Mouse (Mus musculus) left cerebral cortex, postnatal 14 days (tissue): ENCODE data around the gene Gm38392. TPM values are rescaled to one million over a fixed set of nuclear protein-coding genes. Genes with fewer than 3 reads are reported as not detected.
"Not testable (repeated sequence)": the region's sequence is repeated elsewhere in the genome, so short reads cannot be mapped to it uniquely, and the experiment has no call there.

Source experiments
- DNase-seq, 2 experiments: peaks; one replicate each; pipeline ENCODE4 v3.0.0; 2021 to 2022; ENCODE audit warnings: low spot score in 2 of 2, mixed read lengths in 1 of 2
- intact Hi-C: fragments of 180-260 bp; cut with DNase I; formaldehyde crosslinking; loops from one replicate; pipeline ENCODE4 v1.15.1; 2025
- total RNA-seq, 2 experiments: library from RNA; stranded (reverse); gene quantifications; 2 replicates each; pipeline ENCODE4 v1.2.3; 2021

Gm38392 gene
- total RNA-seq, 2 experiments from 2014 or later: 0.49 TPM; not detected in 1

DNA sequence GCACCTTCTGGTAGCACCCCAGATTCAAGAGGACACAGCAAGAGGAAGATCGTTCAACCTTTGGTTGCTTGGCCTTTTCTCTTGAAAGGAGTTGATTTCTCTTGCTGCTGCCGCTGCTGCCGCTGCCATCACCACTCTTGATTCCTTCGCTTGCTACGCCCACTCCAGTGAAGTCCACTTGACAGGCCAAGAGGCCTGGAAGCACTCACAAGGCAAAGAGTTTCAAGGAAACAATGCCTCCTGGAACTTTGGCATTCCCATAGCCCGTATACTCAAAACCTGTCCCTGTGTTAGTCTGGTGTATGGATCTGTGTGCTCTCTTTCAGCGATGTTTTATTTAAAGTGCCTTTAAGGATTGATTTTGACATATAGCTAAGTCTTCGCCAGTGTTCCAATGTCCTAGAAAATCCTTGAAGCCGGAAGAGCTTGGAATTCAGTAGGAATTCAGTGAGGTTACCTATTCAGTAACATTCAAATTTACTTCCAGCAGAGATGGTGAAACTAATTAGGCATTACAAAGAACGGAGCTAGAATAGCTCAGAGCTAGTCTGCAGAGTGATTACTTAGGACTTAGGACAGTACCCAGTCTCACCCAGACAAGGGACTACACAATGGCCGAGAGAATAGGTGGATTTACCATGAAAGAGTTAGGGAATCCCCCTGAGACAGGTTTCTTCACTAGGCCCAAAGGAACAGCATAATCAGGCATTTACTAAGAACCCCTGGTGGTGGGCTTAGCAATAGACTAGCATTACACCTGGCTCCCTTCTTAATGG, 5.7 kb downstream of the Gm38392 start:
- DNase-seq: not testable (repeated sequence)
- intact Hi-C loops: loop anchor here (5.0 kb wide), 1 partner anchor 34 kb away; no protein-coding TSS in a partner anchor

DNA sequence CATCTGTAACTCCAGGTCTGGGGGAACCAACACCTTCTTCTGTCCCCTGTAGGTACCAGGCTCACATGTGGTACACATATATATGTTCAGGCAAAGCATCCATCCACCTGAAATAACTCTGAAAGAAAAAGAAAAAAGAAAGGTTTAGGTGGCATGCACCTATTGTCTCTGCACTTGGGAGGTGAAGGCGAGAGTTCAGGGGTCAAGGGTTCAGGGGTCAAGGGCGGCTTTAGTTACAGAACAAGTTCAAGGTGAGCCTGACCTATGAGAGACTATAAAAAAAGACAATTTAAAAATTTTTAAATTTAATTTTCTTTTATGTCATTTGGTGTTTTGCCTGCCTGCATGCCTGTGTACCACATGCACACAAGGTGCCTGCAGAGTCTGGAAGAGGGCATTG, 7.0 kb downstream of the Gm38392 start:
- intact Hi-C loops: loop anchor here (5.0 kb wide), 1 partner anchor 33 kb away; no protein-coding TSS in a partner anchor

DNA sequence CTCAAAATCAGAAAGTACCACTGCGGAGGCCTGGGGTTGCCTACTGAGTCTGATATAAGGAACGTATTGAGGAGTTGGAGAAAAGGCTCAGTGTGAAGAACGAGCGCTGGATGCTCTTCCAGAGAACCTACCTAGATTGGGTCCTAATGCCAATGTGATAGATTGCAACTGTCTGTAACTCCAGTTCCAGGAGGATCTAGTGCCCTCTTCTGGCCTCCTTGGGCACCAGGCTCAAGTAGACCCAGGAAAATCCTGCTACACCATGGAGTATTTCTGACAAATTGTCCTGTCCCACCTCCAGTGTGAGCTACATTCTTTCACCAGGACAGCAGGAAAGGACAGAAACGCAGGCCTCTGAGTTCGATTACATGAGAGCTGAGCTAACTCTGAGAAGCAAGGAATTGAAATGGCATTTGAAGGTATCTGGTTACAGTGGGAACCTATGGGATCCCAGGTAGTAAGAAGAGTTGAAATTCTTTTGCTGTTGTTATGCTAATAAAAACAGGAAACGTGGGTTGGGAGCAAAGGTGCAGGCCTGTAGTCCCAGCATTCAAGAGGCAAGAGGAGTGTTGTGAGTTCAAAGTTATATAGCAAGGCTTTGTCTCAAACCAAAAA, 10.4 kb downstream of the Gm38392 start:
- intact Hi-C loops: no loop called here
- peak; percentile 17 to 32 for DNase-seq

More for the DNA sequence above, 7.0 kb downstream of the Gm38392 start:
- DNase-seq: no peak

DNA sequence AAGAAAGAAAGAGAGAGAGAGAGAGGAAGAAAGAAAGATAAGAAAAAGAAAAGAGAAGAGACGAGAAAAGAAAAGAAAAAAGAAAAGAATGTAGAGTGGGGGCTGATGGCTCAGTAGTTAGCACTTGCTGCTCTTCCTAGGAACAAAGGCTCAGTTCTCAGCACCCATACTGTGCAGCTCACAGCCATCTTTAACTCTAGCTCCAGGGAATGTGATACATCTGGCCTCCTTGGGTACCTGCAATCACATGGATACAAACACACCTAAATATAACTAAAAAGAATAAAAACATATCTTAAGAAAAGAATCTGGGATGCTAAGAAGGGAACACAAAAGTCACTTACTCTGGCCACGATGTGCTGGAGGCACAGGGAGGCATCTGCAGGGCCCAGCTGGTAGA, 10.9 kb downstream of the Gm38392 start:
- no peak for DNase-seq
- intact Hi-C loops: no loop called here

DNA sequence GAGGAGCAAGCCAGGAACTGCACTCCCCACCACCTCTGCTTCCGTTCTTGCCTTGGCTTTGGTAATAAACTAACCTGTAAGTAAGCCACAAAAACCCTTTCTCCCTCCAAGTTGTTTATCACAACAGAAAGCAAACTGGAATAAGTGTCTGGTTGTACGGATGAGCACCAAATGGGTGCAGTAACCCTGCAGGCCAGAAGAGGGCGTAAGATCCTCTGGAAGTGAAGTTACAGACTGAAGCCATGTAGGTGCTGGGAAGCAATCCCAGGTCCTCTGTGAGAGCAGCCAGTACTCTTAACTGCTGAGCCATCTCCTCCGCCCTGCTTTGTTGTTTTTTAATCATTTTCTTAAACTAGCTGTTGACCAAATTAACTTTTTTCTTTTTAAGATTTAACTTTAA, 13.0 kb downstream of the Gm38392 start:
- intact Hi-C loops: no loop called here

DNA sequence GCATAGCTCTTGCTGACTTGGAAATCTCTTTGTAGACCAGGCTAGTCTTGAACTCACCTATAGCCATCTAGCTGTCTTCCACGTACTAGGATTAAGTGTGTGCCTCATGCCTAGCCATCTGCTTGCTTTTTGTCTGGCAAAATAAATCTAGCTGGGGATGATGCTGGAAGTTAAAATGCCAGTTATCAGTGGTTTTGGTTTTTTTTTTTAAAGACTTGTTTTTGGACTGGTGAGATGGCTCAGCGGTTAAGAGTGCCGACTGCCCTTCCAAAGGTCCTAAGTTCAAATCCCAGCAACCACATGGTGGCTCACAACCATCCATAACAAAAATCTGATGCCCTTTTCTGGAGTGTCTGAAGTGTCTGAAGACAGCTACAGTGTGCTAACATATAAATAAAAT, 15.2 kb downstream of the Gm38392 start:
- intact Hi-C loops: no loop called here
- DNase-seq: no peak

More for the DNA sequence above, 13.0 kb downstream of the Gm38392 start:
- no peak for DNase-seq

DNA sequence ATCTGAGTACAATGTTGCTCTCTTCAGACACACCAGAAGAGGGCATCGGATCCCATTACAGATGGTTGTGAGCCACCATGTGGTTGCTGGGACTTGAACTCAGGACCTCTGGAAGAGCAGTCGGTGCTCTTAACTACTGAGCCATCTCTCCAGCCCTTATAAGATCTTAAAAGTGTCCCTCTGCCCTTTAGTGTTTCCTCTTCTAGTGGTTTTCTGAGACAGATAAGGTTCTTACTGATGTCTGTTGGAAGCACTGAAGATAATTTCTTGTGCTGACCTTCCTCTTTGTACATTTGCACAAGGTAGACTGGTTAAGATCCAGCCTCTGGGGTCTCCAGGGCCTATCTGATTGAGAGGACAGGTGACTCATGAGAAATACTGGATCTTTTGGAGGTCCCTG, 15.7 kb downstream of the Gm38392 start:
- DNase-seq, intact Hi-C loops: not testable (repeated sequence)

DNA sequence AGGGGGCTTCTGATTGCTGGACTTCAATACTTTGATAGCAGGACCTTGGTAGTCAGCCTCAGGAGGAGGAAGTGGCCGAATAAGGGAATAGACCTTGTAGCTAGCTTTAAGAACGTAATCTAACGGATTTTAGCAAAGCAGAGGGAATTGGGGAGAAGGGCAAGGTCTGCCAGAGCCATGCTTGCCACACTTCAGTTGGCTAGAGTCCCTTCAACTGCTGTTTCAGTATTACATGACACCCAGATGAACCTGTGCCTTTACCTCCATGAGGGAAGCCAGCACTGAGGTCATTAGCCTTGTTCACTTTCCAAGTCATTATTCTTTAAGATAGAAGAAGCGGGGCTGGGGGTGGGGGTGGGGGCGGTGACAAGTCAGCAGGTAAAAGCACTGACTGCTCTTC, 18.0 kb downstream of the Gm38392 start:
- intact Hi-C loops: no loop called here

DNA sequence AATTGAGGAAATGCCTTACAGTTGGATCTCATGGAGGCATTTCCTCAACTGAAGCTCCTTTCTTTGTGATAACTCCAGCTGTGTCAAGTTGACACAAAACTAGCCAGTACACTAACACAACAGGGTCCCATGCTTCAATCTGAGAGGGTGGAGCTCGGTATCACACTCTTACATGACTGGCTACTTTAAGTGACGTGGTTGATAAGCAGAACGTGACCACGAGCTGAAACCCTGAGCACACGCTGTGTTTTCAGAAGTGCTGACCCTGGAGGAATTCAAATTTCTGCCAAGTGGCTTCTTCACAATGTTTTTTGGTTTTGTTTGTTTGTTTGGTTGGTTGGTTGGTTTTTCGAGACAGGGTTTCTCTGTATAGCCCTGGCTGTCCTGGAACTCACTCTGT, 19.0 kb downstream of the Gm38392 start:
- intact Hi-C loops: not testable (repeated sequence)

More for the DNA sequence above, 18.0 kb downstream of the Gm38392 start:
- no peak for DNase-seq

DNA sequence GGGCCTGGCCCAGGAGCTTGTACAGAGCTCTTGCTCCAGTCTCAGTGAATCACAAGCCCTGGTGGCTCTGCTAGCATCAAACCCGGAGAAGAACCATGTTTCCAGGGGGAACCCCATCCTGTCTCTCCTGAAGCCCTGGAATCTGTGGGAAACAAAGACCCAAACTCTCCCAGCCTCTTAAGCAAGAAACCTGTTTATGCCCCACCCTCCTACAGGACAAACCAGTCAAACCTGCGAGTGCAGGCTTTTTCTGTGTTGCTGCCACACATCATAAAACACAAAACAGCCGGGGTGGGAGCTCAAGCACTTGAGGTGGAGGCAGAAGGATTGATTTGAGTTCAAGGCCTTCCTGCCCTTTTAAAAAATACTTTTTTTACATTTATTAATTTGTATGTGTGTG, 24.7 kb downstream of the Gm38392 start:
- intact Hi-C loops: no loop called here
- no peak for DNase-seq

More for the DNA sequence above, 19.0 kb downstream of the Gm38392 start:
- not testable (repeated sequence) for DNase-seq

DNA sequence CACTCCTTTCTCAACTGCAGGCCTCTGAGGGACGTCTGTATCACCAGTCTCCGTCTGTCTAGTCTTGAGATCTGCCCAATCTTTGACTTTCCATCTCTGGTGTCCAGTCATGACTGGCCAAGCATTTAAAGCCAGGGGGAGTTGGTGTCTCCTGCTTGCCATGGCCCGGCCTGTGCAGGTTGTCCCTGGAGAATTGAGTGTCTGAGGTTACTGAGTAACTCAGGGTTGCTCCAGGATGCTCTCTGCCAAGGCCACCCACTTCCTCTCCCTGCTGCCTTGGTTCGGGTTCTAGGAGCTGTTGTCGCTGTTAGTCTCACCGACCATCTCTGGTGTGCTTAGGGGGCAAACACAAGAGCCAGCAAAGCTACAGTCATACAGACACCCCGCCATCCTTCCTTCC, 30.6 kb downstream of the Gm38392 start:
- intact Hi-C loops: no loop called here
- no peak for DNase-seq

DNA sequence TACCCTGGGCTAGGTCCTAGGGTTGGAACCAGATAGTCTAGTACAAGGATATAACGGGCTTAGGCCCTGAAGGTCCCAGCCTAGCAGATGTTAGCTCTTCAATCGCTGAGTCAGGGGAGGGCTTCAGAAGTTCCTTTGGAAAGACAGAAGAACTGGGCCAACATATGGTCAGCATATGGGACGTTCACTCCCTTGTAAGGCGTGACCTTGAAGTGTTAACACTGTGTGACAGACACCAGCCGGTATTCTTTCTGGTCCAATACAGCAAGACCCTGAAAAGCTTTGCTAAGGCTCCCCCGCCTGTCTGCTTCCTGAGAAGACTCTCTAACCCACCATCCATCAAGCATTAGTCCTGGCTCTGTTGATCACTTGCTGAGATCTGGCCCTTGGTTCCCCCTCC, 31.1 kb downstream of the Gm38392 start:
- intact Hi-C loops: no loop called here
- DNase-seq: no peak

DNA sequence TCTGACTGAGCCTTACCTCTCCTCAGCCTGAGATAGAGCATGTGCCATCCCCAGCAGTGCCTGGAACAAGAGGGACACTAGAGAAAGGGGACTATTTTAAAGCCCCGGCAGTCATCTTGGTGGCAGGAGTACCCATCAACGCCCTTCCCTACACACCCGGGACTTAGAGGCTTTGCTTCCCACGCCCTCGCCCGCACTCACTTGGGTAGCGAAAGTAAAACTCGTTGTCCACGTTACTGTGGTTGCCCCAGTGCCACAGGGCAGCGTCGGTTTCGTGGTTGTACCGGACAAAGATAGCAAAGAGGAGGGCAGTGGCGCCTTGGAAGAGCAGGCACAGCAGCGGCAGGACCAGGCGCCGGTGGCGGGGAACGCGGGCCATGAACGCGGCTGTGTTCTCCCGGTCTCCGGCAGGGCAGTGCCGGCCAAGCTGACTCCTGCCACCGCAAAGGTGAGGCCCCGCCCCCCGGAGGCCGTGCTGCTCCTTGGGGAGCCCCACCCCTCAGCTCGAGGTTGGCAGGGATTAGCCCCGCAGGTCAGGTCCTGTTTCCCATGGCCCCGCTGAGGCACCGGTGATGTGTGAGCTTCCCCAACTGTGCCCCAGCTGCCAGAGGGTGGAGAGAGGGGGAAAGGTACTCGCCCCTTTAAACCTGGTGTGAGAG, 32.6 kb downstream of the Gm38392 start, which contains the start of gene Rhbg:
Gene Rhbg (minus strand): TSS at position 442 of the 659 bp plus-strand sequence.
- no peak for DNase-seq
- intact Hi-C loops: no loop called here

DNA sequence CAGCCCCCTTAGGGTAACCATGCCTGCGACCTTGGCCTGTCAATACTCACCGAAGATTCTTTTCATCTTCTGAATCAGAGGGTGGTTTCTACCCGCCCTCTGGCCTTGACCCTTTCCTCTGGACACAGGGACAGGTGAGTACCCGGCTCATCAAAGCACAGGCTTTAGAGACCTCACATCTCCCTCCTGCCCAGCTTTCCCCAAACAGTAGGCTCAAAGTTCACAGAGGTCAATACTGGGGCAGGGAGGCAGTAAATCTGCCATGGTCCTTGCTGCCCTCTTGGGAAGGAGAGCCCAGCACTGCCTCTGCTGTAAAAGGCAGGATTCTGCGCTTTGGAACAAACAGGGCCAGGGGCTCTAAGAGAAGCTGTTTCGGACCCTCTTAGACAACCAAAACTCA, 34.3 kb downstream of the Gm38392 start:
- intact Hi-C loops: no loop called here
- no peak for DNase-seq

DNA sequence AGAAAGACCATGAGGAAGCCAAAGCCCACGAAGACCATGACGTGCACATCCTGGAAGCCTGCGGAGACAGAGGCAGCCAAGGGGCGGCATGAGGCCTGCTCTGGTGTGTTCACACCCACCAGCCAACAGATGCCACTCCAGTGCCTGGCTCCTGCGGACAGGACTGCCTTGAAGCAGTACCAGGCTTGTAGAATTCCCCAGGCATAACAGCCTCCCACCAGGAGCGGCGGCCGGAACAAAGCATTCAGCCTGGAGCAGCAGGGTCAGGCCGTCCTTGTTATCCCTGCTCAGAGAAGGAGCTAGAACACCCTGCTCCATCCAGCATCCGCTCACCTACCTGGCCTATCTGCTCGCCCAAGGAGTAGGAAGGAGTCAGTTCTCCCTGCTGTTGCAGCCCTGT, 38.6 kb downstream of the Gm38392 start:
- intact Hi-C loops: loop anchor here (5.0 kb wide), 1 partner anchor 34 kb away; no protein-coding TSS in a partner anchor
- no peak for DNase-seq

DNA sequence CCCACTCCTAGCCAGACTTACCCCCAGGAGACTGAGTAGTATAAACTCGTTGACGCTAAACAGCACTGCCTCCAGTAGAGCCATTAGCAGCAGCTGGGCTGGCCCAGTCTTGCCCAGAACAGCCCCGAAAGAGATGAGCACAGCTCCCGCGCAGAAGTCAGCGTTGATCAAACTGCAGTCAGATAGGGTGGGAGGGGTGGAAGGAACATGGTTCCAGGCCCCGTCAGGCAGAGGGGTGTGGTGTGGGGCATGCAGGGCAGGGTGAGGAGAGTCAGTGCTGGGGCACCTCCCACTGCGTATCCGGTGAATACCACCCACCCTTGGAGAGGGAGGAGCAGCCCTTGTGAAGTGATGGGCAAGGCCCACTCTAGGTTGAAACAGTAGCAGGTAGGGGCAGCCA, 39.3 kb downstream of the Gm38392 start:
- DNase-seq: no peak
- intact Hi-C loops: loop anchor here (5.0 kb wide), 1 partner anchor 35 kb away; no protein-coding TSS in a partner anchor

DNA sequence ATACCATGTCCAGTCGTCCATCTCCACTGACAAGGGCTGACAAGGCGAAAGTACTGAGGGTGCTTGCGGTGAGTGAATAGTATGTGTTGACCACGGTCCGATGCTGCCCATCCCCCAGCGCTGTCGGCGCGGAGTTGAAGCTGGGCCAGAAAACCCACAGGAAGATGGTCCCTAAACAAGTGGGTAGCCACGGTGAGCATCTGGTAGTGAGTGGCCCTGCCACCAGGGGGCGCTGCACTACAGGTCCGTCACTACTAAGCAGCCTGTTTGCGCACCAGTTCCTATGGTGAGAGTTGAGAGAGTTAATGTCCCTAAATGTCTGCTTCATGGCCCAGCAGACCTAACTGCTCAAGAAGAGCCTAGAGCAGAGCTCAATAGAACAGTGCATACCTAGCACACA, 41.2 kb downstream of the Gm38392 start:
- intact Hi-C loops: loop anchor here (5.0 kb wide), 1 partner anchor 36 kb away; no protein-coding TSS in a partner anchor
- peak; percentile 80 to 88 for DNase-seq

DNA sequence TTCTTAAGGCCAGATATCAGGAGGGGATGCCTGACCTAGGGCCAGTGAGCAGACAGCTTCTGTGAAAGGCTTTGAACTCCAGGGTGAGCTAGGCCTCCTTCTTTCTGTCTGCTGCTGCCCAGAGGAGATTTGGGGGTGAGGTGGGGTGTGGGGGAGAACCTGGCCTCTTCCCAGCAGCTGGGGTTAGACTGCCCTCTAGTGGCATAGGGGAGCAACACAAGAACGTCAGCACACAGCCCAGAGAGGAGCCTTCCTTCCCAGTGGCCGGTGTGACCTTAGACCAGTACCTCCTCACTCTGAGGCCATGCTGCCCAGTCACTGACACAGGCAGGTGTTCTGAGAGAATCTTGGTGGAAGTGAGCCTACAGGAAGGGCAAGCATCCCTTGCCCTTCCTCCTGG, 42.9 kb downstream of the Gm38392 start:
- intact Hi-C loops: loop anchor here (5.0 kb wide), 1 partner anchor 157 kb away; no protein-coding TSS in a partner anchor
- peak in 1 of 2 experiments; percentile 72 for DNase-seq

DNA sequence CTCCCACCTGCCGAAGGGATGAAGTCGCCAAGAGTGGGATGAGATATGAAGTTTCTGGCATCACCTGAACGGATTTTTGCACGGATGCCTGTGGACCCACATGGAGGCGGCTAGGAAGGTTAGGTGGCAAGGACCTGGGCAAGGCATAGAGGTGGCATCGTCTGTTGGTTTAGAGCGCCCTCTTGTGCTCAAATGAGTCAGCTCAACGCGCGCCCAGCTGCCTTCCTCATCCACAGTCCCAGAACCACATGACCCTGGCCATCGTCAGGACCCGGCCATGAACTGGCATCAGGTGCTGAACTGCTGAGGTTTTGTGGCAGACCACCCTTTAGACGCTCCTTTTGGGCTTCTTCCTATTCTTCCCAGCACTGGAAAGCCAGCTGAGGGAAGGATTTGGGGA, 44.5 kb downstream of the Gm38392 start:
- DNase-seq: peak; percentile 81 to 89
- intact Hi-C loops: loop anchor here (1.0 to 5.0 kb wide), 2 partner anchors 50 to 155 kb away; no protein-coding TSS in a partner anchor
